Mouse (Mus musculus) hindbrain, embryonic 11.5 days (tissue): Measurements from ENCODE around the gene Rnd3. TPM values are rescaled to one million over a fixed set of nuclear protein-coding genes. Genes with fewer than 3 reads are reported as not detected.
A peak's percentile ranks its signal among the peaks of the same experiment; 100 is the strongest.

ENCODE experiments used
- ATAC-seq: fragments of 200-750 bp; cut with Nextera tagmentation; 2 replicates; pipeline ENCODE4 v1.8.0; 2017; ENCODE audit warnings: mild to moderate bottlenecking, moderate TSS enrichment, moderate library complexity; ENCODE audit not compliant: low FRiP score
- DNase-seq: peaks from one replicate; pipeline ENCODE4 v3.0.0-alpha.2; 2015; ENCODE audit warnings: low spot score
- H3K27ac ChIP-seq: fragments of 300-500 bp; sonication (generic); 2 replicates; pipeline ENCODE4 v1.5.1; 2014; ENCODE audit warnings: mild to moderate bottlenecking, low read depth, low read length
- H3K27me3 ChIP-seq: fragments of 300-500 bp; sonication (generic); 2 replicates; pipeline ENCODE4 v1.6.1; 2014; ENCODE audit warnings: mild to moderate bottlenecking, low read length, moderate library complexity, mixed read lengths; ENCODE audit not compliant: control insufficient read depth, insufficient read depth
- H3K36me3 ChIP-seq: fragments of 300-500 bp; sonication (generic); 2 replicates; pipeline ENCODE4 v1.6.1; 2014; ENCODE audit warnings: mild to moderate bottlenecking, low read length, moderate library complexity, mixed read lengths; ENCODE audit not compliant: control insufficient read depth, insufficient read depth
- H3K4me1 ChIP-seq: fragments of 300-500 bp; sonication (generic); replicated peaks from 2 replicates; pipeline ENCODE4 v1.6.1; 2014; ENCODE audit warnings: low read length, mixed read lengths; ENCODE audit not compliant: control insufficient read depth, insufficient read depth
- H3K4me2 ChIP-seq: fragments of 300-500 bp; sonication (generic); replicated peaks from 2 replicates; pipeline ENCODE4 v1.6.1; 2014; ENCODE audit warnings: mild to moderate bottlenecking, low read depth, low read length
- H3K4me3 ChIP-seq: fragments of 300-500 bp; sonication (generic); 2 replicates; pipeline ENCODE4 v1.5.1; 2014; ENCODE audit warnings: low read depth, low read length
- H3K9ac ChIP-seq: fragments of 300-500 bp; sonication (generic); 2 replicates; pipeline ENCODE4 v1.6.1; 2014; ENCODE audit warnings: low read depth, low read length
- H3K9me3 ChIP-seq: fragments of 300-500 bp; sonication (generic); 2 replicates; pipeline ENCODE4 v1.6.1; 2016; ENCODE audit warnings: low read length; ENCODE audit not compliant: control insufficient read depth
- WGBS: fragments of 180-500 bp; shearing (Covaris S2); extraction: QIAGEN DNeasy Blood & Tissue Kit; methylation state at CpG from one replicate; pipeline ENCODE4 v1.1.7; 2014; 5-methylcytosine and 5-hydroxymethylcytosine counted together
- polyA plus RNA-seq: library from polyadenylated mRNA; unstranded; fragments of >200 nt; fragmentation: Nextera tagmentation; extraction: Ambion mirVana; gene quantifications from 2 replicates; pipeline ENCODE4 v1.2.1, GENCODE M21; 2014

The Rnd3 gene
- polyA plus RNA-seq, 1 experiment from 2014 or later: 357 TPM

DNA sequence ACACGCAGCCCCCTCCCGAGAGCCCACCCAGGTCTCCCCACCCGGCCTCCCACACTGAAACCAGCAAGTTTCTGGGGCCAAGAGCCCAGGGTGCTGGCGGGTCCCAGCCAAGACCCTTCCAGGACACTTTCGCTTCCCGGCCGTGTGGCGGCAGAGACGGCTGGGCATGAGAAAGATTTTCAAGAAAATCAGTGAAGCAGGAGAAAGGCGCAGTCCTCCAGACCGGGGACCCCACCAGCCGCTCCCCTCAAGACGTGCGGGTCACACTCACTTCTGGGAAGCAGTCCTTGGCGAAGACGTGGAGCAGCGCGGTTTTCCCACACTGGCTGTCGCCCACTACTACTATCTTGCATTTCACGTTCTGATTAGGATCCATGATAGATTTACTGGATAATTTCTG lies 457 bp downstream of the Rnd3 start:
- ATAC-seq: peak; percentile 39
- H3K4me3 ChIP-seq: peak overlapping the region; percentile 80
- H3K4me2 ChIP-seq: peak overlapping the region; percentile 69
- peak overlapping the region; percentile 94 for H3K9ac ChIP-seq
- H3K27me3 ChIP-seq: no peaks in the 10 kb centered on the region
- no peaks in the 10 kb centered on the region; the same call in 1 of the 2 replicates for H3K4me1 ChIP-seq
- H3K36me3 ChIP-seq: no peaks in the 10 kb centered on the region
- H3K9me3 ChIP-seq: no peaks in the 10 kb centered on the region
- H3K27ac ChIP-seq: peak overlapping the region; percentile 93
- peak; percentile 60 for DNase-seq
- WGBS: under 1% methylated on average over 20 of the region's 20 CpGs

DNA sequence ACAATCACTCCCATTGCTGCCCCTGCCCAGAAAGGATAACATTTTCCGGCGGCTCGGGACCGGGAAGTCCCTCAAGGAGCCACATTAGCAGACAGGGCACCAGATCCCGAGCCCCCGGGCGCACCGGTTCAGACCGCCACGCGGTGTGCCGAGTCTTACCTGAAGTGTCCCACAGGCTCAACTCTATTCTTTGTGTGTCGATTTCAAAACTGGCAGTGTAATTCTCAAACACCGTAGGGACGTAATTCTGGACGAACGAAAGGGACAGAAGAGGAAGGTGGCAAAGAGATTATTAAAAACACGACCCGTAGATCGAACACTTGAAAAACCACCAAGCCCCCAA lies 875 bp downstream of the Rnd3 start:
- peak overlapping the region; percentile 93 for H3K27ac ChIP-seq
- DNase-seq (no peak), ATAC-seq (no peak; the same call in none of the 2 replicates)
- no peaks in the 10 kb centered on the region for H3K27me3 ChIP-seq
- 0 out of 2 replicates have a peak, but pooled peaks cover 3% of the 10 kb centered on the region for H3K36me3 ChIP-seq
- peak overlapping the region; percentile 69 for H3K4me2 ChIP-seq
- peaks cover 3% of the 10 kb centered on the region; the same call in 1 of the 2 replicates for H3K4me1 ChIP-seq
- H3K4me3 ChIP-seq: peak overlapping the region; percentile 80
- under 1% methylated on average over 20 of the region's 20 CpGs for WGBS
- H3K9me3 ChIP-seq: no peaks in the 10 kb centered on the region
- H3K9ac ChIP-seq: peak overlapping the region; percentile 94

DNA sequence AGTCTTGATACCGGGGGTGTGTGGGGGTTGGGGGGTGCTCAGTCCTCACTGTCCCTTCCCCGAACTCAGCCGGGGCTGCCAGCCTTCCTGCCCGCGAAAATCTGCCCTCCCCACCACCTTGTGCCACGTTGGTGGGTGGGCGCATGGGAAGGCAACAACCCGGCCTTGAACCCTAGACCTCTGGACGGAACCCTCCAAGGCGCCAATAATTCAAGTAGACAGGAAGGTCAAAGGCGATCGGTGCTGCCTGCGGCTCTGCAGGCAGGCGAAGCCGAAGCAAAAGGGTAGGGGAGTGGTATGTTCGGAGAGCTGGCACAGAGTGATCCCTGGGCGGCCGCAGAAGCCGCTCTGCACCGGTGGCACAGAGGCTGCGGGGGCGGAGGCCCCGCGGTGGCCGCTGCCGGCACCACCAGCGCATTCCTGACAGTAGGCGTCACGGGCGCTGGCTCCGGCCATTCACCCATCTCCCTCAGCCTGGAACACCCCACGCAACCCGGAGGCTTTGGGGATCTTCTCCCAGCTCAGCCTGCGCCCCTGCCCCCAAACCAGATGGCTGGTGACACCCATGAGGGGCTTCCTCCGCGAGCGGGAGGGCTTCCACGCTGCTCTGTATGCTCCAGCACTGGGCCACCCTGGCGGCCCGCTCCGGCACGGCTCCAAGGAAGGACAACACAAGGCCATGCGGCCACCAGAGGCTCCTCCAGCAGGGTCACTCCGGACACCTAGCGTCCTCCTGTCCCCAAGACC lies 1.4 kb downstream of the Rnd3 start:
- DNase-seq (peak; percentile 78), ATAC-seq (peak; percentile 68)
- peak overlapping the region; percentile 93 for H3K27ac ChIP-seq
- 0 out of 2 replicates have a peak, but pooled peaks cover 3% of the 10 kb centered on the region for H3K36me3 ChIP-seq
- no peaks in the 10 kb centered on the region for H3K27me3 ChIP-seq
- no peaks in the 10 kb centered on the region for H3K9me3 ChIP-seq
- under 1% methylated on average over 45 of the region's 45 CpGs for WGBS
- peak overlapping the region; percentile 69 for H3K4me2 ChIP-seq
- H3K4me1 ChIP-seq: peaks cover 4% of the 10 kb centered on the region; the same call in 1 of the 2 replicates
- H3K9ac ChIP-seq: peak overlapping the region; percentile 94
- H3K4me3 ChIP-seq: peak overlapping the region; percentile 80

DNA sequence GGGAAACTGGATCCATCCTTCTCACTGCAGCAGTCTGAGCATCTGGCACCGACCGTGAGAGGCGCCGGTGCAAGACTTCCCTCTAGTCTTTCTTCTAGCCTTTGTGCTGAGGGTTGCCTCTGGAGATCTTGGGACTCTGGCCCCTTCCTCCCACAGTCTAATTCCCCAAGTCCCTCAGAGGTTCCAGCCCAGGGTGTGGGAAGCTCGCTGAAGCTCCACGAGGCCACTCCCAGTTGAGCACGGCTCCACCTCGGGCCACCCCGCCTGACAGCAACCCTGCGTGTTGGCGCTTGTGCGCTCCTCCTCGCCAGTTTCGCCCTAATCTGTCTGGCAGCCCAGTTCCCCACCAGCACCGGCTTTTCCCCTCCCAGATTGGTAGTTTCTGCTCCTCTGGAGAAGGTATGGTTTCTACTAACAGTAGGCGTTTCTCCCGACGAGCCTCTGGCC lies 2.0 kb downstream of the Rnd3 start:
- peak overlapping the region; percentile 69 for H3K4me2 ChIP-seq
- H3K9me3 ChIP-seq: no peaks in the 10 kb centered on the region
- no peaks in the 10 kb centered on the region for H3K27me3 ChIP-seq
- DNase-seq: peak; percentile 73
- 0 out of 2 replicates have a peak, but pooled peaks cover 3% of the 10 kb centered on the region for H3K36me3 ChIP-seq
- H3K9ac ChIP-seq: peak overlapping the region; percentile 94
- ATAC-seq: peak; percentile 60
- H3K4me1 ChIP-seq: peaks cover 4% of the 10 kb centered on the region; the same call in 1 of the 2 replicates
- peak overlapping the region; percentile 80 for H3K4me3 ChIP-seq
- WGBS: under 1% methylated on average over 18 of the region's 18 CpGs
- H3K27ac ChIP-seq: peak overlapping the region; percentile 93

DNA sequence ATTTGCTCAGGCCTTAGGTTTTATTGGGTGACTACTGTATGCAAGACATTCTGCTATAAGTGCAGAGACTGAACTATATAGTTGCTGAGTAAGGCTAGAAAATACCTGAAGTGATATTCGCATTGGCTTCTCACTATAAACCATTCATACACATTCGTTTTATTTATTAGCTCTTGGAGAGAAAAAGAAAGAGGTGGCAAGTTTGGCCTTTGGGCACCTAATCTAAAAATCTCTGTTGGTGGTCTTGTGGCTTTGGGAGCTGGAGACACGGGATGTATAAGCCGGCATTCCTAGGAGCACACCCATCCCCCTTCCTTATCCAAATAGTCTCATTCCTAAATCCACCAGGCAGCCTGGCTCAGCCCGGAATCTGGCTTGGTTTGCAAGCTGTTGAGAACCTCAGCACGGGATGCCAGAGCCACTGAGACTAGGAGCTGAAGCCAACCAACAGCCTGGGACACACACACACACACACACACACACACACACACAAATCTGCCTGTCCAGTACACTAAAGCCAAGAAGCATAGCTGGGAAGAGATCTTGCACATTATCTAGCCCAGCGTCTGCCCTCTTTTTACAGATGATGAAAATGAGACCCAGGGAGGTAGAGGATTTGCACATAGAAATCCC lies 3.0 kb downstream of the Rnd3 start:
- 11% methylated on average over 7 of the region's 7 CpGs for WGBS
- Histone ChIP-seq H3K4me3 (peak overlapping the region; percentile 80), H3K4me2 (peak overlapping the region; percentile 69), H3K9ac (peak overlapping the region; percentile 94), H3K4me1 (peaks cover 6% of the 10 kb centered on the region), H3K36me3 (0 out of 2 replicates have a peak, but pooled peaks cover 3% of the 10 kb centered on the region), H3K9me3 (no peaks in the 10 kb centered on the region), H3K27ac (peak overlapping the region; percentile 93), H3K27me3 (no peaks in the 10 kb centered on the region)
- DNase-seq (peak; percentile 65), ATAC-seq (no peak)

DNA sequence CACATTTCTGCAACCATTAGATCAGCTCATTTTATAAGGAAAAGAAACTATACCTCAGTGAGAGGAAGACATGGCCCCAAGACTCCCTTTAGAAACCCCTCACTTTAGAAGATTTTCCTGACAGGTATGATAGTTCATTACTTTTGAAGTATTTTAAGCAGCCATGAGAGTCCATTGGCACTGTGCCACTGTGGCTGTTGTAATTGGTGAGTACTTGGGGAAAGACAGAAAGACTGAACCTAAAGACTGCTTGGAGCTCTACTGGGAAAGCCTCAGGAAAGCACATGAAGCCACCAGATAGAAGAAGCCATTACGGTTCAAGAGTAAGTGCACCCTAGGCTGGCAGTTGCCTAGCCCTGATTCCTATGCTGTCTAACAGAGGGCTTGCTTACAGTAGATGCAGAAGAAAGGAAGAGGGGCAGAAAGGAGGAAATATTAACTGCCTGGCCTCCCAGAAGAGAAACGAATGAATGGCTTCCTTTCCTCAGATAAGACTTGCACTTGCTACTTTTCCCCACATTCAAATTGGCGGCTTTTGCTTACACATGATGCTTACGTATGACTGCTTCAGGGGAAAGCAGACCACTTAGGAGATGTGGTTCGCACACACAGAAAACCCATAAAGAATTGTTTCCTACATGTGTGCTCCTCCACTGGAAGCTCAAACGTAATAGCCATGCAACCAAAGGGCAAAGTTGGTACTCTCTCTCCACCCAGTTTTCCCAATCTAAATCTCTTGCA lies 4.4 kb downstream of the Rnd3 start:
- 60% methylated on average over 6 of the region's 6 CpGs for WGBS

GRCm38 (mm10) chr2:51142422-51142821 lies 6.5 kb downstream of the Rnd3 start:
- Histone ChIP-seq H3K4me2 (peak overlapping the region; percentile 46), H3K27ac (0 out of 2 replicates have a peak overlapping the region, but pooled peaks have one; percentile 10), H3K9ac (no peak overlapping the region; the same call in 1 of the 2 replicates), H3K4me1 (peaks cover 13% of the 10 kb centered on the region), H3K27me3 (no peaks in the 10 kb centered on the region), H3K9me3 (no peaks in the 10 kb centered on the region), H3K4me3 (peak overlapping the region; percentile 29; the same call in 1 of the 2 replicates), H3K36me3 (0 out of 2 replicates have a peak, but pooled peaks cover 3% of the 10 kb centered on the region)
- 39% methylated on average over 1 of the region's 1 CpGs for WGBS
- no peak for ATAC-seq
- no peak for DNase-seq

More for the DNA sequence above, 4.4 kb downstream of the Rnd3 start:
- Histone ChIP-seq H3K36me3 (0 out of 2 replicates have a peak, but pooled peaks cover 3% of the 10 kb centered on the region), H3K9ac (peak overlapping the region; percentile 46), H3K27ac (peak overlapping the region; percentile 55), H3K4me1 (peaks cover 6% of the 10 kb centered on the region), H3K9me3 (no peaks in the 10 kb centered on the region), H3K4me3 (peak overlapping the region; percentile 80), H3K4me2 (peak overlapping the region; percentile 69), H3K27me3 (no peaks in the 10 kb centered on the region)
- DNase-seq (peak; percentile 18), ATAC-seq (no peak)

GRCm38 (mm10) chr2:51141345-51141744 lies 7.6 kb downstream of the Rnd3 start:
- DNase-seq (peak; percentile 8), ATAC-seq (no peak)
- Histone ChIP-seq H3K9me3 (no peaks in the 10 kb centered on the region), H3K27ac (peak overlapping the region; percentile 84), H3K4me1 (peaks cover 13% of the 10 kb centered on the region), H3K36me3 (0 out of 2 replicates have a peak, but pooled peaks cover 3% of the 10 kb centered on the region), H3K9ac (peak overlapping the region; percentile 50), H3K4me3 (peak overlapping the region; percentile 29), H3K27me3 (no peaks in the 10 kb centered on the region), H3K4me2 (peak overlapping the region; percentile 46)
- 53% methylated on average over 3 of the region's 3 CpGs for WGBS
